18 mouse cellular contexts compared by ENCODE assay signal in the genomic region with DNA sequence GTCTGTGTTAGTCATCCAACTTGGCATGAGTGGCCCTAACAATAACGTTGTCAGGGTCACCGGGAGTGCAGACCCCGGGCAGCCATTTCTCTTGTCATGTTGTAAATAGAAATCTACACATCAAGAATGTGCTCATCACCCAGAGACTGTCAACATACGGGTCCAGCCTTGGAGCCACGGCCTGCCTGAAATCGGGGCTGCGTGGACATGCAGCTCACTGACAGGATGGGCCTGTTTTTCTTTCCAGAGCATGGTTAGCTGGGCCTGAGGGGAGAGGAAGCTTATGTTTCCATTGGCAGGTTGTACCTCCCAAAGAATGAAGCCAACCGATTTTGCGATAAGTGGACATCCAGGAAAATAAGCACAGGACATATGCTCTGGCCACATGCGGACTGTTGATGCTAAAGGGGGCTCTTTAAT.
DNase-seq lines count a peak whose midpoint lies in the region; ATAC-seq and TF ChIP-seq lines count a peak whose summit lies in the region.
"Had no signal": no experiment of that assay in that cellular context is flagged by ENCODE, and none has a peak within 500 bp of the region (broad histone marks: within the 10 kb centered on the region; RNA-seq: fewer than 3 reads in every experiment).

No protein-coding gene starts in this region.

- H3K4me3 ChIP-seq in heart, postnatal 0 days (ENCODE audit: low read depth, low read length) = no peak overlapping the region
- no peak overlapping the region for H3K4me3 ChIP-seq in kidney, embryonic 15.5 days (replicated peaks)
- H3K4me3 ChIP-seq: forebrain, embryonic 13.5 days; hindbrain, embryonic 12.5 days had no signal

- H3K9ac ChIP-seq in heart, postnatal 0 days (replicated peaks; ENCODE audit: low read depth, low read length) = no peak overlapping the region
- H3K9ac ChIP-seq in kidney, embryonic 15.5 days = no peak overlapping the region
- H3K9ac ChIP-seq: forebrain, embryonic 13.5 days; hindbrain, embryonic 12.5 days; liver, embryonic 14.5 days had no signal

- TF ChIP-seq CTCF in heart, postnatal 0 days (IDR thresholded peaks at IDR 0.05; ENCODE audit: low read depth) = no peak

- ATAC-seq in heart, postnatal 0 days (ENCODE audit: insufficient read depth, low read depth) = 0 out of 2 replicates have a peak, but pooled peaks have one; percentile 24
- ATAC-seq in megakaryocyte-erythroid progenitor cell, adult 5-6 weeks (replicated peaks; ENCODE audit: low FRiP score, low TSS enrichment, poor library complexity, severe bottlenecking) = no peak
- ATAC-seq in kidney, embryonic 15.5 days (replicated peaks; ENCODE audit: low FRiP score) = no peak
- ATAC-seq: forebrain, embryonic 13.5 days; inflammation-experienced regulatory T-cells, adult 6 months; midbrain, embryonic 16.5 days had no signal

- no peaks in the 10 kb centered on the region for H3K27me3 ChIP-seq in heart, postnatal 0 days (ENCODE audit: control insufficient read depth, insufficient read depth, low read length)
- no peaks in the 10 kb centered on the region for H3K27me3 ChIP-seq in kidney, embryonic 15.5 days
- H3K27me3 ChIP-seq: forebrain, embryonic 13.5 days; hindbrain, embryonic 12.5 days had no signal

- no peaks in the 10 kb centered on the region for H3K9me3 ChIP-seq in heart, postnatal 0 days (replicated peaks; ENCODE audit: control insufficient read depth, low read length)
- no peaks in the 10 kb centered on the region for H3K9me3 ChIP-seq in kidney, embryonic 15.5 days (replicated peaks)
- H3K9me3 ChIP-seq: forebrain, embryonic 13.5 days; hindbrain, embryonic 12.5 days had no signal

- no peak overlapping the region for H3K27ac ChIP-seq in heart, postnatal 0 days (ENCODE audit: low read depth)
- H3K27ac ChIP-seq in kidney, embryonic 15.5 days = no peak overlapping the region
- H3K27ac ChIP-seq: forebrain, embryonic 13.5 days; hindbrain, embryonic 12.5 days; liver, embryonic 14.5 days had no signal

- WGBS in heart, postnatal 0 days = 59% methylated on average over 10 of the region's 10 CpGs
- WGBS in kidney, embryonic 15.5 days = 79% methylated on average over 10 of the region's 10 CpGs

- TF ChIP-seq EP300 in heart, postnatal 0 days (IDR thresholded peaks at IDR 0.05; ENCODE audit: low read depth) = no peak

- H3K4me1 ChIP-seq in heart, postnatal 0 days (ENCODE audit: control insufficient read depth, insufficient read depth) = no peaks in the 10 kb centered on the region
- peaks cover 8% of the 10 kb centered on the region; the same call in 1 of the 2 replicates for H3K4me1 ChIP-seq in kidney, embryonic 15.5 days
- H3K4me1 ChIP-seq: forebrain, embryonic 13.5 days; hindbrain, embryonic 12.5 days had no signal

- DNase-seq in NIH3T3 (ENCODE audit: low read depth) = peak; percentile 14
- peak; percentile 56 for DNase-seq in fat pad, adult 2 months (ENCODE audit: extremely low read depth, low read depth, low spot score)
- DNase-seq in heart, postnatal 0 days (ENCODE audit: low spot score) = peak; percentile 52
- peak; percentile 71 for DNase-seq in lung, postnatal 10 days
- DNase-seq in cerebellum, adult 9-11 months = no peak
- DNase-seq: cerebellum, postnatal 14 days; embryo, embryonic 11 days; gastrocnemius, postnatal 36 days; left cerebral cortex, postnatal 4 days; right cerebral cortex, adult 18-20 months; thymus, adult 18-20 months had no signal

- no peaks in the 10 kb centered on the region for H3K36me3 ChIP-seq in heart, postnatal 0 days (replicated peaks; ENCODE audit: control insufficient read depth, insufficient read depth, low read length)
- H3K36me3 ChIP-seq in kidney, embryonic 15.5 days = no peaks in the 10 kb centered on the region
- H3K36me3 ChIP-seq: hindbrain, embryonic 12.5 days had no signal

- H3K4me2 ChIP-seq in heart, postnatal 0 days (ENCODE audit: low read depth, low read length) = no peak overlapping the region
- no peak overlapping the region for H3K4me2 ChIP-seq in kidney, embryonic 15.5 days
- H3K4me2 ChIP-seq: forebrain, embryonic 13.5 days; hindbrain, embryonic 12.5 days had no signal
